Mouse (Mus musculus) heart, adult 8-10 months (tissue): ENCODE measurements around the gene Grm8. TPM values are rescaled to one million over a fixed set of nuclear protein-coding genes. Genes with fewer than 3 reads are reported as not detected.

Source experiments
- DNase-seq: peaks from one replicate; pipeline ENCODE4 v3.0.0; 2022; ENCODE audit warnings: low spot score
- total RNA-seq, 4 experiments: library from RNA; stranded (reverse); gene quantifications; 2 replicates each; pipeline ENCODE4 v1.2.4; 2022

The Grm8 gene
- total RNA-seq, 4 experiments from 2014 or later, result not detected

- DNase-seq, result no peak
Observed at GRCm38 (mm10) chr6:28040815-28041214, 94.2 kb downstream of the Grm8 start.

GRCm38 (mm10) chr6:28032006-28032405 is 103.0 kb downstream of the Grm8 start:
- DNase-seq, result no peak

GRCm38 (mm10) chr6:28017653-28018052 is 117.3 kb downstream of the Grm8 start:
- no peak for DNase-seq

GRCm38 (mm10) chr6:28007001-28007400 is 128.0 kb downstream of the Grm8 start:
- DNase-seq, result peak; percentile 36

- DNase-seq, result no peak
Observed at GRCm38 (mm10) chr6:27997250-27997649, 137.7 kb downstream of the Grm8 start.

- DNase-seq, result no peak
Observed at GRCm38 (mm10) chr6:27991241-27991640, 143.7 kb downstream of the Grm8 start.

- DNase-seq, result no peak
Observed at GRCm38 (mm10) chr6:27982598-27982997, 152.4 kb downstream of the Grm8 start.

- no peak for DNase-seq
Observed at GRCm38 (mm10) chr6:27982021-27982420, 153.0 kb downstream of the Grm8 start.

- DNase-seq, result no peak
Observed at GRCm38 (mm10) chr6:27977361-27977760, 157.6 kb downstream of the Grm8 start.

GRCm38 (mm10) chr6:27968859-27969258 is 166.1 kb downstream of the Grm8 start:
- no peak for DNase-seq

- DNase-seq, result no peak
Observed at GRCm38 (mm10) chr6:27967037-27967436, 167.9 kb downstream of the Grm8 start.

GRCm38 (mm10) chr6:27965237-27965636 is 169.7 kb downstream of the Grm8 start:
- DNase-seq, result no peak

- DNase-seq, result no peak
Observed at GRCm38 (mm10) chr6:27963887-27964286, 171.1 kb downstream of the Grm8 start.

- no peak for DNase-seq
Observed at GRCm38 (mm10) chr6:27956278-27956857, 178.6 kb downstream of the Grm8 start.

- no peak for DNase-seq
Observed at GRCm38 (mm10) chr6:27951433-27951832, 183.5 kb downstream of the Grm8 start.

GRCm38 (mm10) chr6:27928058-27928457 is 206.9 kb downstream of the Grm8 start:
- DNase-seq, result no peak

GRCm38 (mm10) chr6:27913281-27913680 is 221.7 kb downstream of the Grm8 start:
- DNase-seq, result no peak

GRCm38 (mm10) chr6:27904358-27904757 is 230.6 kb downstream of the Grm8 start:
- no peak for DNase-seq

GRCm38 (mm10) chr6:27902224-27902623 is 232.8 kb downstream of the Grm8 start:
- DNase-seq, result no peak

GRCm38 (mm10) chr6:27901396-27901795 is 233.6 kb downstream of the Grm8 start:
- DNase-seq, result no peak

- no peak for DNase-seq
Observed at GRCm38 (mm10) chr6:27895153-27895552, 239.8 kb downstream of the Grm8 start.

GRCm38 (mm10) chr6:27892886-27893285 is 242.1 kb downstream of the Grm8 start:
- no peak for DNase-seq

GRCm38 (mm10) chr6:27888391-27888790 is 246.6 kb downstream of the Grm8 start:
- no peak for DNase-seq

- no peak for DNase-seq
Observed at GRCm38 (mm10) chr6:27887922-27888321, 247.1 kb downstream of the Grm8 start.
